Mouse (Mus musculus) ES-Bruce4 (cell line): ENCODE measurements at regions not wholly inside any gene's neighbourhood (a gene's known extent, or its start where the extent isn't known, plus 50 kb on each side); places are given as distances from the start of the nearest gene placed in this dataset.

Experiments
- H3K27ac ChIP-seq: 2 replicates; pipeline ENCODE4 v1.5.1; 2012; ENCODE audit warnings: low read length, inconsistent platforms; ENCODE audit not compliant: insufficient read depth
- H3K27me3 ChIP-seq: 2 replicates; pipeline ENCODE4 v1.6.1; 2012; ENCODE audit warnings: mild to moderate bottlenecking, low read length, inconsistent platforms; ENCODE audit not compliant: control insufficient read depth, poor library complexity, insufficient read depth, severe bottlenecking
- H3K36me3 ChIP-seq: 2 replicates; pipeline ENCODE4 v1.6.1; 2012; ENCODE audit warnings: inconsistent platforms, mild to moderate bottlenecking, low read length, moderate library complexity; ENCODE audit not compliant: control insufficient read depth, poor library complexity, insufficient read depth, severe bottlenecking
- H3K4me1 ChIP-seq: one replicate; pipeline ENCODE4 v1.8.1; 2011; ENCODE audit warnings: low read length; ENCODE audit not compliant: control insufficient read depth, insufficient read depth
- H3K4me3 ChIP-seq: 2 replicates; pipeline ENCODE4 v1.5.1; 2011; ENCODE audit warnings: low read depth, mild to moderate bottlenecking, low read length
- H3K9ac ChIP-seq: 2 replicates; pipeline ENCODE4 v1.6.1; 2012; ENCODE audit warnings: low read depth, mild to moderate bottlenecking, inconsistent platforms; ENCODE audit not compliant: poor library complexity, severe bottlenecking
- H3K9me3 ChIP-seq: replicated peaks from 2 replicates; pipeline ENCODE4 v1.6.1; 2012; ENCODE audit warnings: mild to moderate bottlenecking, low read length, inconsistent platforms; ENCODE audit not compliant: control insufficient read depth, poor library complexity, insufficient read depth, severe bottlenecking
- CTCF ChIP-seq: IDR thresholded peaks from one replicate; pipeline ENCODE4 v1.8.1; 2011; ENCODE audit warnings: low read depth, low read length
- EP300 ChIP-seq: IDR thresholded peaks from 2 replicates; pipeline ENCODE4 v1.6.1; 2011; ENCODE audit warnings: low read depth, low read length; ENCODE audit not compliant: insufficient read depth
- POLR2A ChIP-seq: IDR thresholded peaks from one replicate; pipeline ENCODE4 v1.8.1; 2011; ENCODE audit warnings: low read length; ENCODE audit not compliant: insufficient read depth

GRCm38 (mm10) chr1:137587481-137588228 lies 587.9 kb downstream of the Ptprc start:
- TF ChIP-seq CTCF (no peak), POLR2A (no peak), EP300 (no peak)

GRCm38 (mm10) chr1:137584696-137585095 lies 590.8 kb downstream of the Ptprc start:
- H3K36me3 ChIP-seq = no peaks in the 10 kb centered on the region
- TF ChIP-seq POLR2A = no peak
- TF ChIP-seq EP300 = no peak
- TF ChIP-seq CTCF = no peak
- H3K4me3 ChIP-seq = no peak overlapping the region
- no peak overlapping the region for H3K9ac ChIP-seq
- H3K27me3 ChIP-seq = no peaks in the 10 kb centered on the region
- no peaks in the 10 kb centered on the region for H3K4me1 ChIP-seq
- no peak overlapping the region for H3K27ac ChIP-seq
- H3K9me3 ChIP-seq = no peaks in the 10 kb centered on the region

More at GRCm38 (mm10) chr1:137587481-137588228, 587.9 kb downstream of the Ptprc start:
- H3K9ac ChIP-seq = no peak overlapping the region
- H3K27ac ChIP-seq = no peak overlapping the region
- H3K4me3 ChIP-seq = no peak overlapping the region
- no peaks in the 10 kb centered on the region for H3K27me3 ChIP-seq
- H3K9me3 ChIP-seq = no peaks in the 10 kb centered on the region
- H3K36me3 ChIP-seq = no peaks in the 10 kb centered on the region
- H3K4me1 ChIP-seq = no peaks in the 10 kb centered on the region

GRCm38 (mm10) chr1:137584104-137584675 lies 591.3 kb downstream of the Ptprc start:
- Histone ChIP-seq H3K27me3 (no peaks in the 10 kb centered on the region), H3K4me1 (no peaks in the 10 kb centered on the region), H3K36me3 (no peaks in the 10 kb centered on the region), H3K9ac (no peak overlapping the region), H3K9me3 (no peaks in the 10 kb centered on the region), H3K27ac (no peak overlapping the region), H3K4me3 (no peak overlapping the region)
- TF ChIP-seq POLR2A (no peak), CTCF (no peak), EP300 (no peak)

GRCm38 (mm10) chr1:137577639-137578038 lies 597.9 kb downstream of the Ptprc start:
- no peak for TF ChIP-seq CTCF
- TF ChIP-seq POLR2A = no peak
- TF ChIP-seq EP300 = no peak

DNA sequence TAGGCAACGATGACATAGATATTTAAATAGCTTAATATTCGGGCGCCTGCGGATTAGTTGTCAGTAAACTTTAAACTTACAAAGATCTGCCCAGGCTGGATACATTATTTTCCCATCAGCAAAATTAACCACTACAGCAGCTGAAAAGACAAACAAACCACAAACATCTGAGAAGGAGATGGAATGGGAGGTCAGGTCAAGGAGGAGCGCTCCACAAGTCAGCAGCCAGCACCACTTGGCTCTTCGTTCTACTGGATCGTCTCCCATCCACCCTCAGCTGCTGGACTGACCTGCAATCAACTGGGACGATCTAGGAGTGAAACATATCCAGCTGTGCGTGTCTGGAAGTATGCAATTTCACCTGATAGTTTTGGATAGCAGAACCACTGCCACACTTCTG lies 599.3 kb downstream of the Ptprc start:
- Histone ChIP-seq H3K4me3 (no peak overlapping the region), H3K4me1 (no peaks in the 10 kb centered on the region), H3K9ac (no peak overlapping the region), H3K27me3 (no peaks in the 10 kb centered on the region), H3K9me3 (no peaks in the 10 kb centered on the region), H3K36me3 (no peaks in the 10 kb centered on the region), H3K27ac (no peak overlapping the region)
- no peak for TF ChIP-seq POLR2A

More at GRCm38 (mm10) chr1:137577639-137578038, 597.9 kb downstream of the Ptprc start:
- Histone ChIP-seq H3K36me3 (no peaks in the 10 kb centered on the region), H3K27me3 (no peaks in the 10 kb centered on the region), H3K4me1 (no peaks in the 10 kb centered on the region), H3K4me3 (no peak overlapping the region), H3K9me3 (no peaks in the 10 kb centered on the region), H3K27ac (no peak overlapping the region), H3K9ac (no peak overlapping the region)

DNA sequence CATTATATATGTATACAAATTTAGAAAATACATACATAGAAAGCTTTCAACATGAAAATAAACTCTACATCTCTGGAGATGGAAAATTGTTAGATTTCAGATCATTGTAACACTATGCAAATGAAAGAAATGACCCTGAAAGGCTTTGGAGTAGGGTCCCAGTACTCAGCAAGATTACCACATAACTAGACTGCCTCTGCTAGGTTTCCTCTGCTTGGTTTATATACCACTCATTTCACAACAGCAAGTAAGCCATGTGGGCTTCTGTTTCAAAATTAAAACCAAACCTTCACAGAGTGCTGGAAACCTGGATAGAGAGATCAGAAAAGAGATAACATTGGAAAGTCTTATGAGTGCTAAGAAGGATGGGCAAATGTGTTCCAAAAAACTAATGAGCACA lies 600.1 kb downstream of the Ptprc start:
- Histone ChIP-seq H3K4me1 (no peaks in the 10 kb centered on the region), H3K27ac (no peak overlapping the region), H3K4me3 (no peak overlapping the region), H3K36me3 (no peaks in the 10 kb centered on the region), H3K27me3 (no peaks in the 10 kb centered on the region), H3K9me3 (no peaks in the 10 kb centered on the region), H3K9ac (no peak overlapping the region)
- TF ChIP-seq CTCF (no peak), EP300 (no peak)
